Mouse (Mus musculus) right cerebral cortex, adult 2 months (tissue): ENCODE results near the gene Nudt13.
"Not testable (repeated sequence)": the region's sequence is repeated elsewhere in the genome, so short reads cannot be mapped to it uniquely, and the experiment has no call there.

ENCODE experiments used
- DNase-seq, 2 experiments: peaks; one replicate each; pipeline ENCODE4 v3.0.0; 2021 to 2022; ENCODE audit warnings: low spot score in 2 of 2

Nudt13 gene

DNA sequence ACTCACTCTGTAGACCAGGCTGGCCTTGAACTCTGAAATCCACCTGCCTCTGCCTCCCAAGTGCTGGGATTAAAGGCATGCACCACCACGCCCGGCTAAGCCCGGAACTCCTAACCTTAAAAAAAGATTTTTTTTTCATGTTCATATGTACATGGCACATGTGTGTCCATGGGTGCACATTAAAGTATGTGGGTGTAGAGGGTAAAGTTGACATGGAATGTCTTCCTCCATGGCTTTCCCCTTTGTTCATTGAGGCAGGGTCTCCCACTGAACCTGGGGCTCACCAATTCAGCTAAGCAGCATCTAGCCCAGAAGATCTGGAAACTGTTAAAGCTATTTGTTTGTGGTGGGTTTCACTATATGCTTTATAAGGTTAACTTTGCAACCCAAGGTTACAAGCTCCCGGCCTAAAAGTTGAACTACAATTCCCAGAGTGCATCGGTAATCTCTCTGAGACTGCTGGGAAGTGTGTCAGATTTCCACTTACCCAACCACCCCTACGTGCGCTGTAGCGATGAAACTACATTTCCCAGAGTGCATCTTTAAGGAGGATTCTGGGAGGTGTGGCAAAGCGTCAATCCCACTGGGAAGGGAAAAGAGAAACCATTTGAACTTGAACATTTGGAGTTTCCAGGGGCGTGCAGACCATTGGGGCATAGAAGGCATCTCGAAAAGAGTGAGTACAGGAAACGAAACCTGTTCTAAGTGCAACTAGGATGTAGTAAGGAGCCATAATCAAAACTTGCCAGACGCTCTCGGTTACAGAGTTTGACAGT lies at the start of gene Nudt13:
Nudt13 (plus strand) TSS at position 581 of the 776 bp plus-strand sequence.
- DNase-seq, result peak; percentile 87 to 88

GRCm38 (mm10) chr14:20245318-20245717 lies 49.2 kb upstream of the Nudt13 start:
- no peak for DNase-seq

DNA sequence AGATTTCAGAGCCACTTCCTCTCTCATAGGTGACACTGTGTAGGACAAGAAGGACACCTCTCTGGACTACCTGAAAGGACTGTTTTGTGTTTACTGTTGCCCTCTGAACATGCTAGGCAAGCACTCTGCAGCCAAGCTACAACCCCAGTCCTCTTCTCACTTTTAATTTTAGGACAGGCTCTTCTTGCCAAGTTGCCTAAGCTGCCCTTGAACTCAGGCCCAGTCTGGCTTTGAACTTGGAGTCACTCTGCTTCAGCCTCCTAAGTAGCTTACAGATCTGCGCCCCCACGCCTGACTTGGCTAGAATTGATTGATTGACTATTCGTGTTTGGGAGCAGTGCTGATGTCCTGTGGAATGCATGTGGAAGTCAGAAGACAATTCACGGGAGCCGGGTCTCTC lies 48.6 kb upstream of the Nudt13 start:
- no peak for DNase-seq

DNA sequence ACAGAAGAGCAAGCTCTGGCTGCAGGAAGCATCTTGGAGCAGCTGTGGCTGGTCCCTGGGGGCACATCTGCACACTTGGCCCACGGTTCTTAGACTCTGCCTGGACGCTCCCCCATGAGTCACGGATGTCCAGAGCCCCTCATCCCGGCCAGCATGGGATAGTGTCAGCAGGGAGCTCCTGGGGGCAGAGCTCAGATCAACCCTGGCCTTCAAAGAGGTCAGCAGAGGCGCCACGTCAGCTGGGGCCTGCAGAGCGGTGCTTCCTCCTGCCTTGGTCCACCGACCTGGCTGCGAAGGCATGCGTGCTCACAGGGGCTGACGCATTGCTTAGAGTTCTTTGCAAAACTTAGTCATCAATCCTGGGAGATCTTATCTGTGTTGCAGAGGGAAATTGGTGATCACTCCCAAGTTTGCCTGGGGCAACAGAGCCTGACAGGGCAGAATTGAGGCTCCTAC lies 47.7 kb upstream of the Nudt13 start:
- DNase-seq, result no peak

DNA sequence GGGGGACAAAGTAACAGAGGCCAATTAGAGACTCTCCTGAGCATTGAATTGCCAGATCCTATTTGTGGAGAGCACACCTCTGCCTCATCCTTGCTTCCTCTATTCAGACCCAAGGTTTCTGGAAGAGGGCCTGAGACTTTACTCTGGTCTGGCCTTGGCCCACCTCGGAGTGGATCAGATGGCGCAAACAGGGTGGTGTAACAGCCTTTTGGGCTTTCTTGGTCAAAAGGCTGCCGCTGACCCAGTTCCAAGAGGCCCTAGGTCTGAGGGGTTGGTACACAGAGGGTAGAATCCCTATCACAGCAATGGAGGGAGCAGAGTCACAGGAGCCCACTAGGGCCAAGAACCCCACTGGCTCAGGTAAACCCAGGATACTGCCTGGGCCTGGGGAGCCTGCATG lies 46.5 kb upstream of the Nudt13 start:
- no peak for DNase-seq

DNA sequence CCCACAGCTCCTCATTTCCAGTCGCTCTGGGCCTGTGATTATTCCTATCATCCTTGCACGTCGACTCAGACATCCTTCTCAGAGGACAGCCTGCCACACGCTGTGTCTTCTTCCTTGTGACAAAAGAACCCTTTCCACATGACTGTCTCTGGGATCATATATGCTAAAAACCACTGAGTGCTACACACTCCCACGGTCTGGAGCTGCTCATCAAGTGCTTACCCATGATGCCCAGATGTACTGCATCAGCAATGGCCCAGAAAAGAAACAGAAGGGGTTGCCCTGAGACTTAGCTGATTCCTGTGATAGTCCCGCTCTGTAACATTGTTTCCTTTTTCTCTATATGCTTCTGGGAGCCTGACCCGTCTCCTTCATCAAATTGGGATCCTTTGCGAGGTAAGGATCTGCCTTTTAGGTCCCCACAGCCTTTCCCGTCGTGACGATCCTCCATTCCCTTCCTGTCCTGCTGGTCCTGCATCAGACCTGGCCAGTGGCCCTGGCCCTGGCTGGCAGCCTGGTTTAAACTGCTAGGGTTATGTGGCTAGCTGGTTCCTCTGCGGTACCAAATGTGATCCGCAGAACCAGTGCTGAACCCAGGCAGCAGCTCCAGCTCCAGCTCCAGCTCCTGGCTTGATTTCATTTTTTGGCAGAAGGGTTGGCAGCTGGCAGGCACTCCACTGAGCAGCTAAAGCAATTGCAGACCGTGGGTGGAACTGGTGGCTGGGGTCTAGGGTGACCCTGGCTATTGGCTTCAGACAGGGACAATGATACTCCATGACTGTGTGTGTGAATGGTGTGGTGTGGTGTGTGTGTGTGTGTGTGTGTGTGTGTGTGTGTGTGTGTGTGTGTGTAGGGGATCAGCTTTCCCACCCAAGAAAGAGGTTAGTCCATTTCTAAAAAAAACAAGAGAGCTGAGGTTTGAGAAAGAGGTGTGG lies 44.0 kb upstream of the Nudt13 start:
- peak; percentile 12 to 41 for DNase-seq

DNA sequence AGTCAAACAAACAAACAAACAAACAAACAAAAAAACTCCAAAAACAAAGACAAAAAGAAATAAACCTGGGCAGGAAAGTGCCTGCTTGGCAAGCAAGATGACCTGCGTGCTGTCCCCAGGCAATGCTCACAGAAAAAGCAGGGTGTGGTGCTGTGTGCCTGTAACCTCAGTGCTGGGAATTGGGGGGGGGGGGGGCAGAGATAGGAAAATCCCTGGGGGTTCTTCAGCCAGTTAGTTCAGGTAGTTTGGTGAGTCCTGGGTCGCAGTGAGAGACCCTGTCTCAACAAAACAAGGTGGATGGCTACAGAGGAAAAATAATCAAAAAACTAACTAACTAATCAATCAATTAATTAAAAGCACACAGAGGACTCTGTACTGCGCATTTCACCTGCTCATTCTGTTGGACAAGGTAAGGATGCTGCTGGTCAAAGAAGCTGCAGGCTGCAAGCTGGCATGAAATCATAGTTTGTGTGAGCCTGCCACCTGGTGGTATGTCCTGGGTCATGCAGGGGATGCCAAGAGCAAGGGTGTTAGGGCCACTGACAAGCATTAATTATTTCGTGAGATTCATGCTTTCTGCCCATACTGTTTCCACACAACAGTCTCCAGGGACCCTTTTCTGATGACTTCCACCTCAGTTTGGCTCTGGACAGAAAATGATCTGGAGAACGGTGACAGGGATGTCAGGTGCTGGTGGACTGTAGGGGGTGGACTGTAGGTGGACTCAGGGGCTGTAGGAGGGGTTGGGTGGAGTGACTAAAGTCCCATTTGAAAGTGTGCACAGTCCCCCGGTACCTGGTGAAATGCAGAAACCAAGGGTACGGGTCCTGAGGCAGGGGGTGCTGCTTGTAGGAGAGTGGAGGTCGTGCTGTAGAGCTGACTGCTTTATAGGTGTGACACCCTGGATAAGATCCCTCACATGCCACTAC lies 36.0 kb upstream of the Nudt13 start:
- peak; percentile 82 to 90 for DNase-seq

- DNase-seq, result no peak
Measured at GRCm38 (mm10) chr14:20262346-20262745, 32.2 kb upstream of the Nudt13 start.

DNA sequence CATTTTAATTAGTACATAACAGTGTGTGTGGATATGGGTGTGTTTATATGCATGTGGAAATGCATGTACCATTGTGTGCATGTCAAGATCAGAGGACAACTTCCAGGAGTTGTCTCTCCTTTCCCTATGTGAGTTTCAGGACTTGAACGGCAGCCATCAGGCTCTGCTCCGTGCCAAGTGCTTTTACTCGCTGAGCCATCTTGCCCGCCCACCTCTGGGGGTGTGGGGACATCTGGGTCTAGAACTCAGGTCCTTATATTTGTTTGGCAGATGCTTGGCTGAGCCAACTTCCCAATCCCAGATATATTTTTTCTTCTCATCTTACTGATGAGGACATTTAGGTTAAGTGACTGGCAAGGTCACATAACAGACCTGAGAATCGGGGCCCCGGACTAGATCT lies 26.1 kb upstream of the Nudt13 start:
- DNase-seq, result peak; percentile 44 to 57

GRCm38 (mm10) chr14:20269082-20269809 lies 25.3 kb upstream of the Nudt13 start, which contains the start of gene Kcnk16:
Gene Kcnk16 (minus strand): TSS chr14:20269199.
- no peak for DNase-seq

GRCm38 (mm10) chr14:20291391-20291790 lies 3.1 kb upstream of the Nudt13 start:
- DNase-seq, result no peak

GRCm38 (mm10) chr14:20294947-20295346 lies 450 bp downstream of the Nudt13 start:
- no peak for DNase-seq

- no peak for DNase-seq
Measured at GRCm38 (mm10) chr14:20297616-20298015, 3.1 kb downstream of the Nudt13 start.

DNA sequence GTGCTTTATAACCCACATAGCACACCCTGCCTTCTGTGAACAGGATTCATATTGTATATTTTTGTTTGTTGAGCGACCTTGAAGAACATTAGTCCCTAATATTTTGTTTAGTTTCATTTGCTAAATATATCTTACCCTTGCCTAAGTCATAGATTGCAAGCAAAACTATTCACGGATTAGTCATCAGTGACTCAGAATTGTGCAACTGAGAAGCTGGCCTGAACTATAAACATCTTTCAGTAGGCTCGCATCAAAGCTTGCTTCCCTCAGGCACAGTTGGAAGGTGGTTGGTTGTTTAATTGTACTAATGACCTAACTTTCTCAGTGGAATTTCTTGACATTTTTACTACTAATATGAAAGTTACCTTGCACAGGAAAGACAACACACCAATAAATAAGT lies 3.6 kb downstream of the Nudt13 start:
- no peak for DNase-seq

GRCm38 (mm10) chr14:20305085-20305484 lies 10.6 kb downstream of the Nudt13 start:
- not testable (repeated sequence) for DNase-seq

DNA sequence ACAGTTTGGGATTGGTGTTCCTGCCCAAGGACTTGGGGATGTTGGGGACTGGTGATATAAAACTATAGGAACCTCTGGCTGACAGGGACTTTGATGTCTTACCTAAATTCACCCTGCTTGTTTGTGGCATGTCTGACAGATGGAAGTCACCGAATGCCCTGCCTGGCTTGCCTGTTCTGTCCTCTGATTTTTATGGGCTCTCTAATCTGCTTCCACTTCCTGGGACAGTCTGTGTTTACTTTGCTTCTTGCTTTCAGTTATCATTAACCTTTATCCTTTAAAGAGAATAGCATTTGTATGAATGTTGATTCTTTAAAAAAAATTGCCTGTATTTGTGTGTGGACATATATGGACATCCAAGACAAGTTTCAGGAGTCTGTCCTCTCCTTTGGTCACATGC lies 20.6 kb downstream of the Nudt13 start:
- no peak for DNase-seq

- peak; percentile 45 to 56 for DNase-seq
Measured at GRCm38 (mm10) chr14:20319420-20319819, 24.9 kb downstream of the Nudt13 start.

GRCm38 (mm10) chr14:20324196-20324595 lies 29.7 kb downstream of the Nudt13 start:
- DNase-seq, result peak; percentile 33

GRCm38 (mm10) chr14:20328474-20328873 lies 34.0 kb downstream of the Nudt13 start:
- DNase-seq, result no peak

DNA sequence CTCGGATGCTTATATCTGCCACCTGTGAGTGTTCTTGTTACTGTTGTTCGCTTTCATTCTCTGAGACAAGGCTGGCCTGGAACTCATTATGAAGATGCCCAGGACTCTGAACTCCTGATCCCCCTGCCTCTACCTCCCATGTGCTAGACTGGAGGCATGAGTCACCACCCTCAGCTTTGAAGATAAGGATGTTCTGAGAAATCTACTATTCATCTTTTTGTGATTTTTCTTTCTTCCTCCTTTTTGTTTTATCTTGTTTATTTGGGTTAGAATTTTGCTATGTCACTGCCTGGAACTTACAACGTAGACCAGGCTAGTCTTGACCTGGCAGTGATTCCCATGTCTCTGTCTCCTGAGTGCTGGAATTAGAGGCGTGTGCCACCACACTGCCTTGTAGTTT lies 36.8 kb downstream of the Nudt13 start:
- DNase-seq, result no peak

- DNase-seq, result no peak
Measured at GRCm38 (mm10) chr14:20339415-20339814, 44.9 kb downstream of the Nudt13 start.
